Mouse (Mus musculus): Measurements from ENCODE around the gene Chst3. TPM values are rescaled to one million over a fixed set of nuclear protein-coding genes. Genes with fewer than 3 reads are reported as not detected.

The Chst3 gene
- total RNA-seq, 2 experiments from 2014 or later, result 1.1 to 1.4 TPM

Small RNA genes within 50 kb of the gene (microRNA-seq; reads per million reads assigned to microRNA genes)
- gene Gm22117, result 0 reads per million in 2 experiments

Other genes starting within 250 kb of the Chst3 start
- 10 to 100 TPM; 11.2 to 13.2 TPM for gene Ascc1, start 216.5 kb downstream of the Chst3 start, total RNA-seq (2021)
- 10 to 100 TPM; 35.6 to 47.3 TPM for gene Anapc16, start 216.1 kb downstream of the Chst3 start, total RNA-seq (2021)
- gene Spock2, start 113.0 kb downstream of the Chst3 start, total RNA-seq (2021), result 10 to 100 TPM in 1 of 2 experiments, 1 to 10 TPM in 1; 6.2 to 10.5 TPM
- 100 to 1,000 TPM; 419 to 467 TPM for gene Psap, start 58.4 kb upstream of the Chst3 start, total RNA-seq (2021)
- gene Vsir, start 127.6 kb upstream of the Chst3 start, total RNA-seq (2021), result 10 to 100 TPM; 12.9 to 14.7 TPM
- under 1 TPM in 1 of 2 experiments, not detected in 1; 0.27 TPM for gene Gm17455, start 180.5 kb upstream of the Chst3 start, total RNA-seq (2021)